Comparison of ENCODE assay signal across 22 mouse cellular contexts in the genomic region with DNA sequence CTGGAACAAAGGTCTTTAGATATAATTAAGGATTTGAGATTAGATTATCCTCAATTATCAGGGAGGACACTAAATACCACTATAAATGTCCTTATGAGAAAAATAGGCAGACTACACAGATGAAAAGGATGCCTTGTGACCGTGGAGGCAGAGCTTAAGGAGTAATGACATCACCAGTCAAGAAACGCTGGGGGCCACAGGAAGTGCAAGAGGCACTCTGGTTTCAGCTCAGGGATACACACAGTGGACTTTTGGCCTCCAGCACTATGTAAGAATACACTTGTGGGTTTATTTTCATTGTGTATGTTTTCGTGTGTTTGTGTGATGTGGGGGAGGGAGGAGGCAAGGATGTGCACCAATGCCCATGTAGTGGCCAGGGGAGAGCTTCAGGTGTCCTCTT. TPM values are rescaled to one million over a fixed set of nuclear protein-coding genes. Genes with fewer than 3 reads are reported as not detected.
DNase-seq lines count a peak whose midpoint lies in the region; ATAC-seq and TF ChIP-seq lines count a peak whose summit lies in the region.
"Had no signal": no experiment of that assay in that cellular context is flagged by ENCODE, and none has a peak within 500 bp of the region (broad histone marks: within the 10 kb centered on the region; RNA-seq: fewer than 3 reads in every experiment).

No protein-coding gene starts in this region.

- no peak for TF ChIP-seq EP300 in liver, postnatal 0 days (IDR thresholded peaks at IDR 0.05; ENCODE audit: low read depth)

- DNase-seq in liver, postnatal 0 days: no peak
- no peak for DNase-seq in liver, embryonic 11.5 days (ENCODE audit: low spot score)
- DNase-seq in layer of hippocampus, adult 2 months (ENCODE audit: low spot score in 2 of 2): no peak
- DNase-seq in layer of hippocampus, postnatal 14 days (ENCODE audit: low spot score in 2 of 2): no peak
- DNase-seq in adrenal gland, adult (ENCODE audit: inconsistent age in 2 of 2, low spot score in 1 of 2): no peak
- DNase-seq: adrenal gland, postnatal 10 days; cerebellum, adult 18-20 months; cerebellum, adult 9-11 months; cerebellum, postnatal 36 days; gastrocnemius, adult 2 months; gastrocnemius, postnatal 25 days had no signal

- peaks cover 26% of the 10 kb centered on the region for H3K27me3 ChIP-seq in liver, postnatal 0 days (ENCODE audit: insufficient read depth, low read length)
- peaks cover 27% of the 10 kb centered on the region for H3K27me3 ChIP-seq in liver, embryonic 11.5 days (replicated peaks; ENCODE audit: control insufficient read depth, insufficient read depth, low read length)
- peaks cover 30% of the 10 kb centered on the region for H3K27me3 ChIP-seq in kidney, embryonic 16.5 days (ENCODE audit: insufficient read depth, low read length)

- H3K27ac ChIP-seq in liver, postnatal 0 days (ENCODE audit: low read depth): no peak overlapping the region
- no peak overlapping the region for H3K27ac ChIP-seq in liver, embryonic 11.5 days (ENCODE audit: low read depth, low read length)
- no peak overlapping the region for H3K27ac ChIP-seq in kidney, embryonic 16.5 days (ENCODE audit: low read length)
- no peak overlapping the region for H3K27ac ChIP-seq in layer of hippocampus, adult 2 months
- H3K27ac ChIP-seq: embryonic facial prominence, embryonic 10.5 days; forebrain, embryonic 13.5 days; gastrocnemius, adult 2 months; heart, embryonic 13.5 days; hindbrain, embryonic 13.5 days; hindbrain, postnatal 0 days had no signal

- H3K4me1 ChIP-seq in liver, postnatal 0 days (ENCODE audit: insufficient read depth): no peaks in the 10 kb centered on the region
- no peaks in the 10 kb centered on the region for H3K4me1 ChIP-seq in liver, embryonic 11.5 days (replicated peaks; ENCODE audit: control insufficient read depth, insufficient read depth, low read length)
- peaks cover 11% of the 10 kb centered on the region for H3K4me1 ChIP-seq in kidney, embryonic 16.5 days (ENCODE audit: insufficient read depth, low read length)

- ATAC-seq in liver, postnatal 0 days: 0 out of 2 replicates have a peak, but pooled peaks have one; percentile 23
- no peak for ATAC-seq in liver, embryonic 11.5 days (replicated peaks; ENCODE audit: low FRiP score)
- ATAC-seq in common myeloid progenitor, adult 5-6 weeks (replicated peaks; ENCODE audit: low read depth, poor library complexity, severe bottlenecking): peak; percentile 57
- peak; percentile 62 for ATAC-seq in megakaryocyte, adult 5-6 weeks (ENCODE audit: poor library complexity, severe bottlenecking)
- no peak for ATAC-seq in kidney, embryonic 16.5 days (ENCODE audit: low FRiP score, low TSS enrichment)
- ATAC-seq: forebrain, embryonic 13.5 days; hindbrain, postnatal 0 days had no signal

- no peak overlapping the region for H3K9ac ChIP-seq in liver, postnatal 0 days (replicated peaks)
- H3K9ac ChIP-seq in liver, embryonic 11.5 days (ENCODE audit: low read depth, low read length): no peak overlapping the region
- no peak overlapping the region for H3K9ac ChIP-seq in kidney, embryonic 16.5 days (replicated peaks; ENCODE audit: low read length)
- H3K9ac ChIP-seq: forebrain, embryonic 13.5 days; heart, embryonic 13.5 days; hindbrain, embryonic 13.5 days had no signal

- peak overlapping the region; percentile 6; the same call in 1 of the 2 replicates for H3K4me2 ChIP-seq in liver, postnatal 0 days (ENCODE audit: low read depth, low read length)
- H3K4me2 ChIP-seq in liver, embryonic 11.5 days: no peak overlapping the region
- H3K4me2 ChIP-seq in kidney, embryonic 16.5 days (replicated peaks; ENCODE audit: low read depth, low read length): no peak overlapping the region
- H3K4me2 ChIP-seq: forebrain, embryonic 13.5 days; heart, embryonic 13.5 days; hindbrain, embryonic 13.5 days had no signal

- WGBS in liver, postnatal 0 days (ENCODE audit: insufficient replicate concordance): 17% methylated on average over 3 of the region's 3 CpGs
- 45% methylated on average over 3 of the region's 3 CpGs for WGBS in liver, embryonic 11.5 days
- 44% methylated on average over 3 of the region's 3 CpGs for WGBS in kidney, embryonic 16.5 days

- H3K4me3 ChIP-seq in liver, postnatal 0 days (ENCODE audit: low read depth, low read length): no peak overlapping the region; the same call in 1 of the 2 replicates
- H3K4me3 ChIP-seq in liver, embryonic 11.5 days (ENCODE audit: low read depth, low read length): no peak overlapping the region
- no peak overlapping the region for H3K4me3 ChIP-seq in kidney, embryonic 16.5 days (ENCODE audit: low read length)
- no peak overlapping the region for H3K4me3 ChIP-seq in layer of hippocampus, adult 2 months
- H3K4me3 ChIP-seq: embryonic facial prominence, embryonic 10.5 days; forebrain, embryonic 13.5 days; gastrocnemius, adult 2 months; heart, embryonic 13.5 days; hindbrain, embryonic 13.5 days had no signal

- no peak for TF ChIP-seq CTCF in liver, postnatal 0 days (IDR thresholded peaks at IDR 0.05; ENCODE audit: low read depth)
- no peak for TF ChIP-seq CTCF in layer of hippocampus, adult 2 months (conservative IDR thresholded peaks at IDR 0.05)

- no peaks in the 10 kb centered on the region for H3K9me3 ChIP-seq in liver, postnatal 0 days (ENCODE audit: low read length)
- no peaks in the 10 kb centered on the region for H3K9me3 ChIP-seq in liver, embryonic 11.5 days (ENCODE audit: control insufficient read depth, low read length)
- H3K9me3 ChIP-seq in kidney, embryonic 16.5 days (ENCODE audit: low read length): no peaks in the 10 kb centered on the region
- H3K9me3 ChIP-seq: embryonic facial prominence, embryonic 10.5 days; forebrain, embryonic 13.5 days; heart, embryonic 13.5 days; hindbrain, embryonic 13.5 days had no signal

- no peaks in the 10 kb centered on the region for H3K36me3 ChIP-seq in liver, postnatal 0 days (replicated peaks; ENCODE audit: insufficient read depth, low read length)
- H3K36me3 ChIP-seq in liver, embryonic 11.5 days (ENCODE audit: control insufficient read depth, insufficient read depth, low read length): no peaks in the 10 kb centered on the region
- H3K36me3 ChIP-seq in kidney, embryonic 16.5 days (ENCODE audit: insufficient read depth, low read length): no peaks in the 10 kb centered on the region
- H3K36me3 ChIP-seq: embryonic facial prominence, embryonic 10.5 days; heart, embryonic 13.5 days; hindbrain, embryonic 13.5 days had no signal

RNA-seq across cellular contexts. Expression of gene Ovol2, which starts 5.3 kb away (rescaled TPM):
- 0.09 and 0.25 TPM in 2 replicates for polyA plus RNA-seq in liver, postnatal 0 days (2015; fragmentation: Nextera tagmentation; extraction: Ambion mirVana)
- polyA plus RNA-seq in liver, embryonic 11.5 days (2014; fragmentation: Nextera tagmentation; extraction: Ambion mirVana): 0.14 TPM in 1 of 2 replicates, not detected in the other
- total RNA-seq in common myeloid progenitor, adult 5-6 weeks (2017): not detected in 2 replicates
- not detected in 2 replicates for total RNA-seq in megakaryocyte, adult 5-6 weeks (2015)
- total RNA-seq in megakaryocyte, adult 5-6 weeks (2017): not detected in 2 replicates
- 1.1 and 1.2 TPM in 2 replicates for polyA plus RNA-seq in kidney, embryonic 16.5 days (2015; fragmentation: Nextera tagmentation; extraction: Ambion mirVana)
- 1 to 10 TPM; 1.1 TPM for total RNA-seq in layer of hippocampus, adult 2 months (2021)
- total RNA-seq in layer of hippocampus, postnatal 14 days (2021): under 1 TPM; 0.35 to 0.91 TPM
- total RNA-seq: adrenal gland, postnatal 10 days; gastrocnemius, adult 2 months; gastrocnemius, postnatal 25 days; heart, postnatal 36 days; hindbrain, postnatal 0 days had no signal
- polyA plus RNA-seq: forebrain, embryonic 13.5 days; heart, postnatal 0 days; hindbrain, embryonic 13.5 days had no signal

RNA-seq across cellular contexts. Expression of gene Kat14, which starts 31.6 kb away (rescaled TPM):
- polyA plus RNA-seq in liver, postnatal 0 days (2015; fragmentation: Nextera tagmentation; extraction: Ambion mirVana): 10.2 and 12.3 TPM in 2 replicates
- 33.5 and 34.8 TPM in 2 replicates for polyA plus RNA-seq in liver, embryonic 11.5 days (2014; fragmentation: Nextera tagmentation; extraction: Ambion mirVana)
- 34.7 and 44.2 TPM in 2 replicates for total RNA-seq in common myeloid progenitor, adult 5-6 weeks (2017)
- total RNA-seq in megakaryocyte, adult 5-6 weeks (2015): 36.6 and 44.1 TPM in 2 replicates
- total RNA-seq in megakaryocyte, adult 5-6 weeks (2017): 22.0 and 24.2 TPM in 2 replicates
- polyA plus RNA-seq in kidney, embryonic 16.5 days (2015; fragmentation: Nextera tagmentation; extraction: Ambion mirVana): 52.5 and 57.0 TPM in 2 replicates
- total RNA-seq in layer of hippocampus, adult 2 months (2021): 10 to 100 TPM; 31.4 to 32.7 TPM
- total RNA-seq in layer of hippocampus, postnatal 14 days (2021): 10 to 100 TPM; 26.6 to 27.6 TPM

RNA-seq across cellular contexts. Expression of gene Pet117, which starts 31.6 kb away (rescaled TPM):
- 1.6 and 2.2 TPM in 2 replicates for polyA plus RNA-seq in liver, postnatal 0 days (2015; fragmentation: Nextera tagmentation; extraction: Ambion mirVana)
- polyA plus RNA-seq in liver, embryonic 11.5 days (2014; fragmentation: Nextera tagmentation; extraction: Ambion mirVana): 0.40 and 0.80 TPM in 2 replicates
- total RNA-seq in common myeloid progenitor, adult 5-6 weeks (2017): 19.5 TPM in 1 of 2 replicates, not detected in the other
- not detected in 2 replicates for total RNA-seq in megakaryocyte, adult 5-6 weeks (2015)
- total RNA-seq in megakaryocyte, adult 5-6 weeks (2017): not detected in 2 replicates
- 0.56 TPM in 1 of 2 replicates, not detected in the other for polyA plus RNA-seq in kidney, embryonic 16.5 days (2015; fragmentation: Nextera tagmentation; extraction: Ambion mirVana)
- 1 to 10 TPM; 7.7 to 7.9 TPM for total RNA-seq in layer of hippocampus, adult 2 months (2021)
- total RNA-seq in layer of hippocampus, postnatal 14 days (2021): 1 to 10 TPM; 5.1 to 8.4 TPM
- total RNA-seq: ES-E14; hindbrain, postnatal 0 days had no signal
- polyA plus RNA-seq: embryonic facial prominence, embryonic 10.5 days had no signal

Comparison
In these comparisons a context has a peak if more than half of its experiments do, and no peak if none do; other contexts are left out.
1. ATAC-seq: peak in liver, postnatal 0 days (single experiment), common myeloid progenitor, adult 5-6 weeks (single experiment) and megakaryocyte, adult 5-6 weeks (single experiment); none in liver, embryonic 11.5 days (single experiment) and kidney, embryonic 16.5 days (single experiment).